Mouse (Mus musculus) midbrain, postnatal 0 days (tissue): ENCODE measurements at regions not wholly inside any gene's neighbourhood (a gene's known extent, or its start where the extent isn't known, plus 50 kb on each side); places are given as distances from the start of the nearest gene placed in this dataset.

Experiments
- ATAC-seq: fragments of 200-750 bp; cut with Nextera tagmentation; 2 replicates; pipeline ENCODE4 v1.8.0; 2017; ENCODE audit warnings: moderate number of reproducible peaks, mild to moderate bottlenecking, moderate TSS enrichment, moderate library complexity; ENCODE audit not compliant: low FRiP score
- DNase-seq: peaks from one replicate; pipeline ENCODE4 v3.0.0-alpha.2; 2015; ENCODE audit warnings: low spot score
- H3K27ac ChIP-seq: fragments of 300-500 bp; sonication (generic); 2 replicates; pipeline ENCODE4 v1.5.1; 2014; ENCODE audit warnings: low read depth, mild to moderate bottlenecking, low read length, mixed read lengths
- H3K27me3 ChIP-seq: fragments of 300-500 bp; sonication (generic); 2 replicates; pipeline ENCODE4 v1.6.1; 2014; ENCODE audit warnings: low read length, control low read depth, mixed read lengths; ENCODE audit not compliant: insufficient read depth
- H3K36me3 ChIP-seq: fragments of 300-500 bp; sonication (generic); 2 replicates; pipeline ENCODE4 v1.6.1; 2014; ENCODE audit warnings: low read length, control low read depth, mixed read lengths; ENCODE audit not compliant: insufficient read depth
- H3K4me1 ChIP-seq: fragments of 300-500 bp; sonication (generic); 2 replicates; pipeline ENCODE4 v1.6.1; 2014; ENCODE audit warnings: mild to moderate bottlenecking, control low read depth, antibody characterized with exemption, low read length, mixed read lengths; ENCODE audit not compliant: insufficient read depth
- H3K4me2 ChIP-seq: fragments of 300-500 bp; sonication (generic); 2 replicates; pipeline ENCODE4 v1.6.1; 2014; ENCODE audit warnings: low read depth, mild to moderate bottlenecking, low read length, mixed read lengths; ENCODE audit not compliant: poor library complexity, severe bottlenecking
- H3K4me3 ChIP-seq: fragments of 300-500 bp; sonication (generic); 2 replicates; pipeline ENCODE4 v1.5.1; 2014; ENCODE audit warnings: low read depth, mild to moderate bottlenecking, low read length, moderate library complexity
- H3K9ac ChIP-seq: fragments of 300-500 bp; sonication (generic); replicated peaks from 2 replicates; pipeline ENCODE4 v1.6.1; 2014; ENCODE audit warnings: mild to moderate bottlenecking, low read length, moderate library complexity, mixed read lengths; ENCODE audit not compliant: poor library complexity, severe bottlenecking
- H3K9me3 ChIP-seq: fragments of 300-500 bp; sonication (generic); 2 replicates; pipeline ENCODE4 v1.6.1; 2016; ENCODE audit warnings: low read length, control low read depth
- CTCF ChIP-seq: IDR thresholded peaks from 2 replicates; pipeline ENCODE4 v1.5.1; 2016; ENCODE audit warnings: antibody characterized with exemption, mild to moderate bottlenecking
- WGBS: fragments of 180-500 bp; shearing (Covaris S2); extraction: QIAGEN DNeasy Blood & Tissue Kit; methylation state at CpG from one replicate; pipeline ENCODE4 v1.1.7; 2014; 5-methylcytosine and 5-hydroxymethylcytosine counted together

DNA sequence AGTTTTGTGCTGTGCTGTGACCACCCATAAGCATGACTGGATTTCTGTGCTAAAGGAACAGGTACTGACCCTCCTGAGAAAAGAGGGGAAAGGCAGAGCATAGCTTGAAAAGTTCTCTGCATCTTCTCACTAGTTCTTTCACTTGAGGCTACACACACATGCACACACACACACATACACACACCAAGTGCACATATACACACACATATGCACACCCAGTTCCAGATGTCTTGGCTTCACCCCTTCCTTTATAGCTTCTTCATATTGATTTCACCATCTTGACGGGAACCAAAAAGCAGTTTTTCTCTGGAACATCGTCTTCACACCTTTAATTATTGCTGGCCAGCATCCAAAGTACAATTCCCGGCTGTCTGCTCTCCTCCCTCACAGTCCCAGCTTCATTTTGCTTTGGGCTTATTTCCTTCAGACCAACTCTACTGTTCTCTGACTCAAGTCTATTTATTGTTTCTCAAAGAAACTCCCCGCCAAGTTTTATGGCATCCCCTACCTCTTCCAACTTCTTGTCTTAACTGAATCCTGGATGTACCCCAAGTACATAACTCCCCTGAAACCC is 160.2 kb upstream of the Ptgfr start:
- TF ChIP-seq CTCF = no peak
- H3K9me3 ChIP-seq = no peaks in the 10 kb centered on the region
- DNase-seq = no peak

DNA sequence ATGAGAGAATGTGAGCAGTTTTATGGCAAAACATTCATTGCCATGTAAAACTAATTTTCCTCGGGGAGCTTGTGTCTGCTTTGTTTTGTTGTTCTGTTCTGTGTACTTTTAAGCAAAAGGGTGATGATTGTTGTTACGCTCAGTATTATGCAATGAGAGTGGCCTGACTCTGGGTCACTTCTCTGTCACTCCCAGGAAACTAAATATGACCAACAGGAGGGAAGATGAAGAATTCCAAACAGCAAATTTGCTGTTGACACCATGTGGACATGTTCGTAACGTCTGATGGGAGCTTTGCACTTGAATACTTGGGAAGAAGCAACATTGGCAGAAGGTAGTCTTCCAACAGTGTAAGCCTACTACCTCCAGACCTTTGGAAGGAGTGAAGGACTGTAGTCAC is 159.7 kb upstream of the Ptgfr start:
- Histone ChIP-seq H3K27ac (no peak overlapping the region), H3K36me3 (no peaks in the 10 kb centered on the region), H3K4me2 (no peak overlapping the region), H3K4me3 (no peak overlapping the region), H3K27me3 (no peaks in the 10 kb centered on the region), H3K4me1 (no peaks in the 10 kb centered on the region), H3K9ac (no peak overlapping the region), H3K9me3 (no peaks in the 10 kb centered on the region)
- no peak for ATAC-seq
- TF ChIP-seq CTCF = no peak
- no peak for DNase-seq
- 86% methylated on average over 4 of the region's 4 CpGs for WGBS

More for the DNA sequence above, 160.2 kb upstream of the Ptgfr start:
- H3K27ac ChIP-seq = no peak overlapping the region
- no peak overlapping the region for H3K4me3 ChIP-seq
- H3K4me1 ChIP-seq = no peaks in the 10 kb centered on the region
- no peak overlapping the region for H3K9ac ChIP-seq
- no peaks in the 10 kb centered on the region for H3K27me3 ChIP-seq
- H3K4me2 ChIP-seq = no peak overlapping the region
- WGBS = 88% methylated on average over 4 of the region's 4 CpGs
- no peaks in the 10 kb centered on the region for H3K36me3 ChIP-seq
- ATAC-seq = no peak

DNA sequence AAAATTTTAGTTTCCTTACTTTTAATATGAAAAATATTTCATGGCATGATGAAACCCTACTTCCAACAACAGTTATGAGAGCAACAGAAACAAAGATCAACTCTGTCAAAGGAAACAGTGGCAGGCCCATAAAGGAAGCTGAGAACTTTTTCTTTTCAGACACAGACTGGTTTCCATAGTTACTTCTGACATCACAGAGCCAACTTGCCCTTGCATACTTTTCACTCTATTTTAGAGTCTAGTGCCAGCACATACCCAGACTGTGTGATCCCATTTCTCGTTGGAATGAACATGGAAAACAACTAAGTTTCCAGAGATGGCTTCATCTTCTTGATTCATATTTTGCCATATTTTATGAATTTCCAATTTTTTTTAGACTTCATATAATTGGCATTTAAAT is 150.8 kb upstream of the Ptgfr start:
- 68% methylated on average over 1 of the region's 1 CpGs for WGBS
- H3K9ac ChIP-seq = no peak overlapping the region

DNA sequence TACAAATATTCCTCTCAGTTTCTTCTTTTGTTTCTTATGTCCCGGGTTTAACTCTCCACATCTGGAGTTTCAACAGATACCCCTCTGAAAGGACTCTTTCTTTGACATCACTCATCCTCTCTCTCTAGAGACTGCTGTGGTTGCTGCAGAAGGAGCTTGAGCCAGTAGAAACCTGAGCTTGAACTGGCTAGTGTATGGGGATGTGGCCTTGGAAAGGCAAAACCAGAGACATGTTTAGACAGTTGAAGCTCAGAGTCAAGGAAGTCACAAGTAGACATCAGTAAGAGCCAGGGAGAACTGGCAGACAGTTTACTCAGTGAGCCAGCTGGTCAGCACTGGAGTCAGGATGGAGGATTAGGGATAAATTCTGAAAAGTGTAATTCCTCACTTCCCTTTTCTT is 140.7 kb upstream of the Ptgfr start:
- DNase-seq (no peak), ATAC-seq (no peak)
- H3K4me3 ChIP-seq = no peak overlapping the region
- no peak overlapping the region for H3K27ac ChIP-seq
- H3K27me3 ChIP-seq = no peaks in the 10 kb centered on the region
- H3K9ac ChIP-seq = no peak overlapping the region
- H3K4me2 ChIP-seq = no peak overlapping the region
- WGBS = 61% methylated on average over 1 of the region's 1 CpGs
- no peaks in the 10 kb centered on the region for H3K9me3 ChIP-seq
- no peaks in the 10 kb centered on the region for H3K36me3 ChIP-seq
- H3K4me1 ChIP-seq = no peaks in the 10 kb centered on the region
- TF ChIP-seq CTCF = no peak

More for the DNA sequence above, 150.8 kb upstream of the Ptgfr start:
- no peaks in the 10 kb centered on the region for H3K9me3 ChIP-seq
- H3K27me3 ChIP-seq = no peaks in the 10 kb centered on the region
- no peak overlapping the region for H3K4me3 ChIP-seq
- H3K4me1 ChIP-seq = no peaks in the 10 kb centered on the region
- TF ChIP-seq CTCF = no peak
- DNase-seq (no peak), ATAC-seq (no peak)
- H3K36me3 ChIP-seq = no peaks in the 10 kb centered on the region
- H3K27ac ChIP-seq = no peak overlapping the region
- H3K4me2 ChIP-seq = no peak overlapping the region

DNA sequence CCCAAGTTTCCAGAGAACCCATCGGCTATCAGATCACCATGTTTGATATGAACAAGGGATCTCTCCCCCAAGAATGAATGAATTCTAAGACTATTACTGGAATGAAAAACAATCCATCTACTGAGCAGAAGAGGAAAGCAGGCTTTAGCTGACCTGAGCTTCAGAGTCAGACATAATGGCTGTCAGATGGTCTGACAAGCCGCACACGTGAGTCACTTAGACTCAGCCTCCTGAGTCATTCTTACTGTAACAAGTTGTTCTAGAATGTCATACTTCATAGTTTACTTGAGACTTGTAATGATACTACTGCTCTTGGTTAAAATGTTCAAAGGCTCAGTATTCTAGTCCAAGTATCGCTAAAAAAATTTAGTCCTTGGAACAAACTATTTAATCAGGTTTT is 140.2 kb upstream of the Ptgfr start:
- ATAC-seq = no peak
- Histone ChIP-seq H3K4me2 (no peak overlapping the region), H3K4me1 (no peaks in the 10 kb centered on the region), H3K9me3 (no peaks in the 10 kb centered on the region), H3K36me3 (no peaks in the 10 kb centered on the region), H3K27me3 (no peaks in the 10 kb centered on the region), H3K9ac (no peak overlapping the region), H3K4me3 (no peak overlapping the region), H3K27ac (no peak overlapping the region)
- no peak for TF ChIP-seq CTCF
- no peak for DNase-seq
- 93% methylated on average over 4 of the region's 4 CpGs for WGBS

DNA sequence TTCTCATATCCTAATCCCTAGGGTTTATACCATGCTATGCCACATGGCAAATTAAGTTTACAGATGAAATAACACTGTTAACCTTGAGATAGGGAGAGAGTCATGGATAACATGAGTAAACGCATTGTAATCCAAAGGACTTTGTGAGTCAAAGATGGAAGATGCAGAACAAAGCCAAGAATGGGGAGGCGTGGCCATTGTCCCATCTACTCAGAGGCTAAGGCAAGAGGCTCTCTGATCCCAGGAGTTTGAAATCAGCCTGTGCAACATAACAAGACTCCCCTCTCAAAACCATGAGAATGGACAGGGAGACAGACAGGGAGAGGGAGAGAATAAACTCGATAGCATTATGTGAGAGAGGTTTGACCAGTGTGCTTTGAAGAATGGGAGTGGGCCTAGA is 112.4 kb upstream of the Ptgfr start:
- no peaks in the 10 kb centered on the region for H3K9me3 ChIP-seq
- WGBS = 82% methylated on average over 3 of the region's 3 CpGs
- ATAC-seq = no peak

More for the DNA sequence above, 112.4 kb upstream of the Ptgfr start:
- no peak for TF ChIP-seq CTCF
- H3K27ac ChIP-seq = no peak overlapping the region
- no peaks in the 10 kb centered on the region for H3K4me1 ChIP-seq
- H3K36me3 ChIP-seq = no peaks in the 10 kb centered on the region
- H3K4me3 ChIP-seq = no peak overlapping the region
- H3K9ac ChIP-seq = no peak overlapping the region
- no peak overlapping the region for H3K4me2 ChIP-seq
- no peaks in the 10 kb centered on the region for H3K27me3 ChIP-seq
- no peak for DNase-seq
